Mouse (Mus musculus) hindbrain, embryonic 12.5 days (tissue): ENCODE measurements around the gene Saa3. TPM values are rescaled to one million over a fixed set of nuclear protein-coding genes. Genes with fewer than 3 reads are reported as not detected.

ENCODE experiments used
- polyA plus RNA-seq: library from polyadenylated mRNA; unstranded; fragments of >200 nt; fragmentation: Nextera tagmentation; extraction: Ambion mirVana; gene quantifications from 2 replicates; pipeline ENCODE4 v1.2.1, GENCODE M21; 2016

Gene Saa3
- polyA plus RNA-seq, 1 experiment from 2014 or later = 0.09 TPM

Other genes starting within 250 kb of the Saa3 start
- 18.9 and 20.3 TPM in 2 replicates for gene Sergef, start 75.9 kb downstream of the Saa3 start, polyA plus RNA-seq
- gene Tph1, start 43.2 kb downstream of the Saa3 start, polyA plus RNA-seq = 0.12 and 0.83 TPM in 2 replicates
- 27.2 and 28.4 TPM in 2 replicates for gene Saal1, start 5.0 kb downstream of the Saa3 start, polyA plus RNA-seq
- not detected in 2 replicates for gene Saa4, start 16.9 kb upstream of the Saa3 start, polyA plus RNA-seq
- gene Saa1, start 27.3 kb upstream of the Saa3 start, polyA plus RNA-seq = 0.37 TPM in 1 of 2 replicates, not detected in the other
- not detected in 2 replicates for gene Saa2, start 36.1 kb upstream of the Saa3 start, polyA plus RNA-seq
- 23.7 and 28.9 TPM in 2 replicates for gene Hps5, start 80.4 kb upstream of the Saa3 start, polyA plus RNA-seq
- gene Gtf2h1, start 80.4 kb upstream of the Saa3 start, polyA plus RNA-seq = 47.8 and 50.5 TPM in 2 replicates
- 855 and 900 TPM in 2 replicates for gene Ldha, start 125.8 kb upstream of the Saa3 start, polyA plus RNA-seq
- gene Ldhc, start 145.5 kb upstream of the Saa3 start, polyA plus RNA-seq = 0.36 TPM in 1 of 2 replicates, not detected in the other
- gene Tsg101, start 204.3 kb upstream of the Saa3 start, polyA plus RNA-seq = 310 and 346 TPM in 2 replicates
- 8.9 and 9.5 TPM in 2 replicates for gene Uevld, start 242.8 kb upstream of the Saa3 start, polyA plus RNA-seq